Mouse (Mus musculus): ENCODE measurements around the gene Prkar1b.

- no peak for TF ChIP-seq CTCF (IDR thresholded peaks at IDR 0.05; ENCODE audit: low read depth)
- TF ChIP-seq EP300 (optimal IDR thresholded peaks at IDR 0.05) = no peak
Observed at GRCm38 (mm10) chr5:139060460-139061051, 89.2 kb downstream of the Prkar1b start.

Measured in stomach, postnatal 0 days (tissue).